Mouse (Mus musculus): ENCODE measurements at regions not wholly inside any gene's neighbourhood (a gene's known extent, or its start where the extent isn't known, plus 50 kb on each side); places are given as distances from the start of the nearest gene placed in this dataset.

DNA sequence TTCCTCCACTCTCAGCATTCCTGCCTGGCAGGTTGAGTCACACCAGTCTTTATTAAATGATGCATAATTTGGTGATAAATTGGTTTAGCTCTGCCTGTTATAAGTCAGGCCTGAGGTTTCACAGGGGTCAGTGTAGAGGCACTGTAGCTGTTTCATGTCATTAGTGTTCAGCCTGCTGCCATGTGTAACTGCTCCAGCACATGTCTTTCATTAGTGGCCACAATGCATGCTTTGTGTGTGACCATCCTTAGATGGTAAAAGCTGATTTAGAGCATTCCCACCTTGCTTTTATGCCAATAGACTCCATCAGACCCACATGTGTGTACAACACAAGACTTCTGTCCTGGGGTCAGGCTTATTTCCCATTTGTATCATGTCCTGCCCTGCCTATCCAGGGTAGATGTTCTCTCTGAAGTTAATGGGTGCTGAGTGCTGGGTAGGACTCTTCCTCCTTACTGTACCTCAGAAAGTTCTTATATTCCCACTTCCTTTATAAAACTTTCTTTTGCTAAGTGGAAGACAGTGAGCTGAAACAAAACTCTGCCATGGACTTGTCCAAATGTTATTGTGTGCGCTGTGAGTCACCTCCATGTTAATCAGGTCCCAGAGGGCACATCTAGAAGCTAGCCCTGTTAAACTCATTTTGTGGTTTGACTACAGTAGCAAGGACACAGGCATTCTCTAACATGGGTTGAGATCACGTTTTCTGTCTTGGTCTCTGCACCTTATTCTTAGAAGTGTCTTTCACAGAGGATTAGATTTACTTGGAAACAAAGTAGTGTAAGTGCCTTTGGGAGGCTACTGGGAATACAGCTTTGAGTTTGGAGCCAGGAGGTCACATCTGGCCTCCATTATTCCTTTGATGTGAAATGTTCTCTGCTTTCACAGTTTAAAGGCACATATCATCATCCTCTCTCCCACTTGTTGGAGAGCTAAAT, 316.5 kb downstream of the Hace1 start:
- no peak for TF ChIP-seq CTCF (IDR thresholded peaks at IDR 0.05; ENCODE audit: borderline replicate concordance, control insufficient read depth, extremely low read depth, insufficient read depth, low read length, poor library complexity)
- TF ChIP-seq POLR2A (IDR thresholded peaks at IDR 0.05; ENCODE audit: control insufficient read depth, extremely low read depth, insufficient read depth, low read length, poor library complexity): no peak
